Mouse (Mus musculus): ENCODE data around the gene Slc5a8. TPM values are rescaled to one million over a fixed set of nuclear protein-coding genes. Genes with fewer than 3 reads are reported as not detected.
A peak's percentile ranks its signal among the peaks of the same experiment; 100 is the strongest.

The Slc5a8 gene
- polyA plus RNA-seq, 1 experiment = not detected

DNA sequence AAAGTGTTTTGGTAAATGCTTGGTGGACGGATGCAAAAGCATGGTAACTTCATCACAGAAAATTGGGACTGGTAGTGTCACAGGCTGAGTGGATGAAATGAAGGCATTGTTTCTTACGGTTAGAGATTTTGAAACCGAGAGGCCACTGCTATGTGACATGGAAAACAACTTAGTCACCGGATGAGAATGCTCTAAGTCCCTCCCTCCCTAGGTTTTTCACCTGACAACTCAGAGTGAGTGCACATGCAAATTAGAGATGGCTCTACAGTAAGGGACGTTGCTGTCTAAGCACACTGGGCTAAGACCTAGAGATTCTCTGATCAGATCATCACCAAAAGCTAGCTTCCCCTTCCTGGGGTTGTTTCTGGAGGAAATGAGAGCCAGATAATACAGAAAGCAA, 10.9 kb upstream of the Slc5a8 start:
- H3K36me3 ChIP-seq (ENCODE audit: control insufficient read depth, insufficient read depth, low read length) = no peaks in the 10 kb centered on the region
- H3K4me1 ChIP-seq (ENCODE audit: control insufficient read depth, insufficient read depth, low read length) = no peaks in the 10 kb centered on the region
- TF ChIP-seq POLR2A (IDR thresholded peaks at IDR 0.05; ENCODE audit: control insufficient read depth, low read depth, low read length) (no peak), CTCF (IDR thresholded peaks at IDR 0.05; ENCODE audit: control insufficient read depth, insufficient read depth, insufficient replicate concordance, low read depth, low read length) (no peak)
- H3K27ac ChIP-seq (ENCODE audit: control insufficient read depth, insufficient read depth, low read depth, low read length) = no peak overlapping the region
- no peaks in the 10 kb centered on the region for H3K27me3 ChIP-seq (ENCODE audit: control insufficient read depth, insufficient read depth, low read length)
- H3K4me3 ChIP-seq (ENCODE audit: control insufficient read depth, low read depth, low read length) = no peak overlapping the region

DNA sequence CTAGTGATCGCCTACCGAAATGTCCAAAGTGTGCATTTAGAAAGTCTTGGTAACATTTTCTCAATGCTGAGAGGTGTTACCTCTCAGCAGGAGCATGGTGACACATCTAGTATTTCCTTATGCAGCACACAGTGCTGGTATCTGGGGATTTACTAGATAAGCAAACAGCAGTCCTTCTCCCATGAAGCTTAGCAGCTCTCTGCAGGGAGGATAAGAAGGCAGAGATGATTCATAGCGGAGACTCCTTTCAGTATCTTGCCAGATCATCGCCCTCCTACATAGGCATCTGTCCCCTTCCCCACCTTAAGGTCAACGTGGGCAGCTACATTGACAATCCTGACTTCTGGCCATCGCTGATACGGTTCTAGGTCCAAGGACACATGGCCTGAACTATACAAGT, 8.4 kb upstream of the Slc5a8 start:
- TF ChIP-seq CTCF (IDR thresholded peaks at IDR 0.05; ENCODE audit: control insufficient read depth, insufficient read depth, insufficient replicate concordance, low read depth, low read length) (no peak), POLR2A (IDR thresholded peaks at IDR 0.05; ENCODE audit: control insufficient read depth, low read depth, low read length) (no peak)
- H3K4me1 ChIP-seq (ENCODE audit: control insufficient read depth, insufficient read depth, low read length) = no peaks in the 10 kb centered on the region
- H3K36me3 ChIP-seq (ENCODE audit: control insufficient read depth, insufficient read depth, low read length) = no peaks in the 10 kb centered on the region
- no peaks in the 10 kb centered on the region for H3K27me3 ChIP-seq (ENCODE audit: control insufficient read depth, insufficient read depth, low read length)
- no peak overlapping the region for H3K4me3 ChIP-seq (ENCODE audit: control insufficient read depth, low read depth, low read length)
- H3K27ac ChIP-seq (ENCODE audit: control insufficient read depth, insufficient read depth, low read depth, low read length) = no peak overlapping the region

DNA sequence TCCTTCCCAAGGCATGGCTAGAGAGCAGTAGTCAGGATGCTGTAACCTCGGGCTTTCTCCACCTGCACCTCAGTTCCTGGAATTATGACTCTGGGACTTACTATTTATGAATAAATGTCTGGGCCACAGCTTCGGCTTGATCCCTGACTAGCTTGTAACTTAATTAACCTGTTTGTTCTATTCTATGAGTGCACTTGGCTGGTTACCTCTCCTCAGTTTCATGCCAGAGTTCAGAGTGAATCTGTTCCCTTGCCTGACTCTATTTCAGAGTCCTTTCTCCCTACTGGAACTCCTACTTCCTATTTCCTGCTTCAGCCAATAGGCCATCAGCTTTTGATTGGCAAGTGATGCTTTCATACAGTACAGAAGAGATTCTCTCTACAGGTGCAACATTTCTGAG, 2.1 kb upstream of the Slc5a8 start:
- TF ChIP-seq CTCF (IDR thresholded peaks at IDR 0.05; ENCODE audit: control insufficient read depth, insufficient read depth, insufficient replicate concordance, low read depth, low read length) = no peak
- TF ChIP-seq POLR2A (IDR thresholded peaks at IDR 0.05; ENCODE audit: control insufficient read depth, low read depth, low read length) = no peak
- Histone ChIP-seq H3K36me3 (ENCODE audit: control insufficient read depth, insufficient read depth, low read length) (no peaks in the 10 kb centered on the region), H3K4me1 (ENCODE audit: control insufficient read depth, insufficient read depth, low read length) (peaks cover 6% of the 10 kb centered on the region), H3K4me3 (ENCODE audit: control insufficient read depth, low read depth, low read length) (no peak overlapping the region), H3K27me3 (ENCODE audit: control insufficient read depth, insufficient read depth, low read length) (no peaks in the 10 kb centered on the region), H3K27ac (ENCODE audit: control insufficient read depth, insufficient read depth, low read depth, low read length) (no peak overlapping the region)

DNA sequence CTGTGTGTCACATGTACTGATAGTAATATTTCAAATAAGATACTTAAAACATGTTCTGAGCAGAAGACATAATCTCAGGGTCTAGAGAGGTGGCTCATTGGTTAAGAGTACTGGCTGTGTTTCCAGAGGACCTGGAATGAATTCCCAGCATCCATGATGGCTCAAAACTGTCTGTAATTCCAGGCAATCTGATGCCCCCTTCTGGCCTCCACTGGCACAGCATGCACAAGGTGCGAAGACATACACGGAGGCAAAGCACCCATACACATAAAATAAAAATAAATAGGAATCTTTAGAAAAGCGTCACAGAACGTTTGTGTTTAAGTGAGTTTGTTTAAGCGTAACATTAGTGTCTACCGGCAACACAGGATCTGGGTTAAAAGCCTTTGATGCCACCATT, 956 bp upstream of the Slc5a8 start:
- no peak overlapping the region for H3K4me3 ChIP-seq (ENCODE audit: control insufficient read depth, low read depth, low read length)
- H3K4me1 ChIP-seq (ENCODE audit: control insufficient read depth, insufficient read depth, low read length) = peaks cover 6% of the 10 kb centered on the region
- H3K27me3 ChIP-seq (ENCODE audit: control insufficient read depth, insufficient read depth, low read length) = no peaks in the 10 kb centered on the region
- no peak overlapping the region for H3K27ac ChIP-seq (ENCODE audit: control insufficient read depth, insufficient read depth, low read depth, low read length)
- TF ChIP-seq POLR2A (IDR thresholded peaks at IDR 0.05; ENCODE audit: control insufficient read depth, low read depth, low read length) = no peak
- TF ChIP-seq CTCF (IDR thresholded peaks at IDR 0.05; ENCODE audit: control insufficient read depth, insufficient read depth, insufficient replicate concordance, low read depth, low read length) = peak; percentile 44; the same call in 1 of the 2 replicates
- no peaks in the 10 kb centered on the region for H3K36me3 ChIP-seq (ENCODE audit: control insufficient read depth, insufficient read depth, low read length)

DNA sequence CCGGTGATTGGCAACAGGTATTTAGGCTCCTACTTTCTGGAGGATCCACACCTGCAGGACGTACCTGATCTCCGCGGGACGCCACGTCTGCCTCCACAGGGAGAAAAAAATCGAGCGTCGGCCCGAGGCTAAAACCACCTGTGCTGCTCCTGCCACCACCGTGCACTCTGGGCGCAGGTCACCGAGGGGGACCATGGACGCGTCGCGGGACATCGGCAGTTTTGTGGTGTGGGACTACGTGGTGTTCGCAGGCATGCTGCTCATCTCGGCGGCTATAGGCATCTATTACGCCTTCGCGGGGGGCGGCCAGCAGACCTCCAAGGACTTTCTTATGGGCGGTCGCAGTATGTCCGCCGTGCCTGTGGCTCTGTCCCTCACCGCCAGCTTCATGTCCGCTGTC, 322 bp downstream of the Slc5a8 start:
- peaks cover 6% of the 10 kb centered on the region for H3K4me1 ChIP-seq (ENCODE audit: control insufficient read depth, insufficient read depth, low read length)
- H3K27ac ChIP-seq (ENCODE audit: control insufficient read depth, insufficient read depth, low read depth, low read length) = no peak overlapping the region
- H3K27me3 ChIP-seq (ENCODE audit: control insufficient read depth, insufficient read depth, low read length) = no peaks in the 10 kb centered on the region
- peak overlapping the region; percentile 57 for H3K4me3 ChIP-seq (ENCODE audit: control insufficient read depth, low read depth, low read length)
- TF ChIP-seq CTCF (IDR thresholded peaks at IDR 0.05; ENCODE audit: control insufficient read depth, insufficient read depth, insufficient replicate concordance, low read depth, low read length) (no peak), POLR2A (IDR thresholded peaks at IDR 0.05; ENCODE audit: control insufficient read depth, low read depth, low read length) (no peak)
- no peaks in the 10 kb centered on the region for H3K36me3 ChIP-seq (ENCODE audit: control insufficient read depth, insufficient read depth, low read length)

DNA sequence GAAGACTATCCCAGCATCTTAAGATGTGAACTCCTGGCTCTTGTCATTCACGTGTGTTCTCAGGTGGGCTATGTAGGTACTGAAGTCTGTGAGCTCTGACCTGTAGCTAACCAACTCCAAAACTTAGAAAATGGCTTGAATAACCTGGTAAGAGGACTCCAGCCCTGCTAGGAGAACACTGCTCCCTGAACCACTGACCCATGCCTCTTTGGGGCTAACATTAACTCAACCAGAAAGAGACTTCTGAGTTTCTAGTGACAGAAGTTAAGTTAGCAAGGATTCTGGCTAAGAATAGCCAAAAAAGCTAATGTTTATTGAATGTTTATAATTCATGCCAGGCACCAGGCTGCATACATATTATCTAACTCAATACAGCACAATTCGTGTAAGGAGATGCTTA, 2.6 kb downstream of the Slc5a8 start:
- H3K27me3 ChIP-seq (ENCODE audit: control insufficient read depth, insufficient read depth, low read length) = no peaks in the 10 kb centered on the region
- TF ChIP-seq CTCF (IDR thresholded peaks at IDR 0.05; ENCODE audit: control insufficient read depth, insufficient read depth, insufficient replicate concordance, low read depth, low read length) (no peak), POLR2A (IDR thresholded peaks at IDR 0.05; ENCODE audit: control insufficient read depth, low read depth, low read length) (no peak)
- H3K4me3 ChIP-seq (ENCODE audit: control insufficient read depth, low read depth, low read length) = no peak overlapping the region
- no peak overlapping the region for H3K27ac ChIP-seq (ENCODE audit: control insufficient read depth, insufficient read depth, low read depth, low read length)
- no peaks in the 10 kb centered on the region for H3K36me3 ChIP-seq (ENCODE audit: control insufficient read depth, insufficient read depth, low read length)
- H3K4me1 ChIP-seq (ENCODE audit: control insufficient read depth, insufficient read depth, low read length) = peaks cover 6% of the 10 kb centered on the region

DNA sequence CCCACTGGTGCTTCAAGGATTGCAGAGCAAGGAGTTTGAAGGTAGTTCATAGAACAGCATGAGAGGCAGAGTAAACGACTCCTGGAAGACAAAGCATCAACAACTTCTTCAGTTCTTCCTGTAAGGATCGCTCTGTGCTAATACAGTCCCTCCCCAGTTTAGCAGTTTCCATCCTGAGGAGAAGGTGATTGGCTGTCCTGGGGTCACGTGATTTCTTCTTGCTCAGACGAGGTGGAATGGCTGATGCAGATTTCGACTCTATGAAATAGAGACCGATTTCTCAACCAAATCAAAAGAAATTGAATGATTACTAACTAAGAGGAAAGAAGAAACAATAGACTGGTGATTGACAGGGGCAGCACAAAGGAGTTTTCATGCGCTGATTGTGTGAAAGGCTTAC, 5.6 kb downstream of the Slc5a8 start:
- H3K36me3 ChIP-seq (ENCODE audit: control insufficient read depth, insufficient read depth, low read length) = no peaks in the 10 kb centered on the region
- H3K4me3 ChIP-seq (ENCODE audit: control insufficient read depth, low read depth, low read length) = no peak overlapping the region
- H3K27me3 ChIP-seq (ENCODE audit: control insufficient read depth, insufficient read depth, low read length) = no peaks in the 10 kb centered on the region
- no peaks in the 10 kb centered on the region; the same call in 1 of the 2 replicates for H3K4me1 ChIP-seq (ENCODE audit: control insufficient read depth, insufficient read depth, low read length)
- H3K27ac ChIP-seq (ENCODE audit: control insufficient read depth, insufficient read depth, low read depth, low read length) = no peak overlapping the region
- TF ChIP-seq CTCF (IDR thresholded peaks at IDR 0.05; ENCODE audit: control insufficient read depth, insufficient read depth, insufficient replicate concordance, low read depth, low read length) = no peak
- no peak for TF ChIP-seq POLR2A (IDR thresholded peaks at IDR 0.05; ENCODE audit: control insufficient read depth, low read depth, low read length)

DNA sequence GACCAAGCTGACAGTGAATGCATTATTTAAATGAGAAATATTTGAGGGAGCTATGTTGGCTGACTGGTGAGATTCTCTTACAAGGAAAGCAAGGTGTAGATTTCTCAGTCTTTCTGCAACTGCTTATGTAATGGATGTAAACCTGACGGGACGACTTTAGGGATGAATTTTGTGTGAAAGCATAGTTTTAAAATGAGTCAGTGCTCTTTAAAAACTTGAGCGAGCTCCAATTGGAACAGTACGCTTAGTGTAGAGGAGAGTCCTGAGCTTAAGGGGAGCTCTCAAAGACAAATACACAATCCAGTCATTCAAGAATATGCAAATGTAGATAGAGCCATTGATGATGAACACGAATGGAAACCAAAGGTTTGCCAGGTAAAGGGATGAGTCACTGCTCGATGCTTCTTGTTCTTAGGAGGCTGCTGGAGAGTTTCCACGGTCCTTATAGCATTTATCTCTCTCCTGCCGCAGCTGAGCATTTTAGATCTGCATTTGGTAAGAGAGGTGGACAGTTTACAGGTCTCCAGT, 6.8 kb downstream of the Slc5a8 start:
- Histone ChIP-seq H3K4me3 (ENCODE audit: control insufficient read depth, low read depth, low read length) (no peak overlapping the region), H3K4me1 (ENCODE audit: control insufficient read depth, insufficient read depth, low read length) (no peaks in the 10 kb centered on the region), H3K27ac (ENCODE audit: control insufficient read depth, insufficient read depth, low read depth, low read length) (no peak overlapping the region), H3K27me3 (ENCODE audit: control insufficient read depth, insufficient read depth, low read length) (no peaks in the 10 kb centered on the region), H3K36me3 (ENCODE audit: control insufficient read depth, insufficient read depth, low read length) (no peaks in the 10 kb centered on the region)
- no peak for TF ChIP-seq POLR2A (IDR thresholded peaks at IDR 0.05; ENCODE audit: control insufficient read depth, low read depth, low read length)
- TF ChIP-seq CTCF (IDR thresholded peaks at IDR 0.05; ENCODE audit: control insufficient read depth, insufficient read depth, insufficient replicate concordance, low read depth, low read length) = no peak

All from testis, adult 2 months (tissue).